Mouse (Mus musculus) hindbrain, embryonic 10.5 days (tissue): ENCODE results near the gene 4430402I18Rik. TPM values are rescaled to one million over a fixed set of nuclear protein-coding genes. Genes with fewer than 3 reads are reported as not detected.

Experiments used
- polyA plus RNA-seq: library from polyadenylated mRNA; unstranded; fragments of >200 nt; fragmentation: Nextera tagmentation; extraction: Ambion mirVana; gene quantifications from 2 replicates; pipeline ENCODE4 v1.2.1, GENCODE M21; 2016

4430402I18Rik gene
- polyA plus RNA-seq, 1 experiment from 2014 or later: 0.78 TPM

Other genes starting within 250 kb of the 4430402I18Rik start
- 0.42 and 1.2 TPM in 2 replicates for gene Slc1a1, start 132.8 kb downstream of the 4430402I18Rik start, polyA plus RNA-seq
- 5.2 and 5.6 TPM in 2 replicates for gene Plpp6, start 3.8 kb downstream of the 4430402I18Rik start, polyA plus RNA-seq
- 37.0 and 38.6 TPM in 2 replicates for gene Cdc37l1, start 22.6 kb upstream of the 4430402I18Rik start, polyA plus RNA-seq
- gene Ak3, start 80.2 kb upstream of the 4430402I18Rik start, polyA plus RNA-seq: 65.4 and 72.9 TPM in 2 replicates
- 57.5 and 70.4 TPM in 2 replicates for gene Rcl1, start 133.6 kb upstream of the 4430402I18Rik start, polyA plus RNA-seq